In genomic region chr9:37133495-37133894, GRCm38 (mm10) we compare ENCODE assay signal across 15 mouse cellular contexts. TPM values are rescaled to one million over a fixed set of nuclear protein-coding genes. Genes with fewer than 3 reads are reported as not detected.
"Had no signal": no experiment of that assay in that cellular context is flagged by ENCODE, and none has a peak within 500 bp of the region (broad histone marks: within the 10 kb centered on the region; RNA-seq: fewer than 3 reads in every experiment).

No protein-coding gene starts in this region.

- H3K27ac ChIP-seq: limb, embryonic 12.5 days; liver, embryonic 14.5 days; macrophage had no signal

- H3K4me2 ChIP-seq: limb, embryonic 12.5 days; lung, embryonic 14.5 days had no signal

- H3K36me3 ChIP-seq: limb, embryonic 12.5 days had no signal

- H3K4me3 ChIP-seq: limb, embryonic 12.5 days had no signal

- ATAC-seq: inflammation-experienced regulatory T-cells, adult 6 months; intestine, postnatal 0 days had no signal

- H3K9ac ChIP-seq: limb, embryonic 12.5 days; liver, embryonic 14.5 days; lung, embryonic 14.5 days had no signal

- DNase-seq: kidney, adult 8-10 months; kidney, postnatal 25 days; layer of hippocampus, adult 9-11 months; layer of hippocampus, postnatal 36 days; liver; lung, embryonic 14.5 days; midbrain, embryonic 14.5 days; right cerebral cortex, adult 18-20 months; right cerebral cortex, postnatal 25 days; thymus, postnatal 36 days had no signal

RNA-seq across cellular contexts. Expression of gene Pknox2, which starts 13.7 kb away (rescaled TPM):
- polyA plus RNA-seq: inflammation-experienced regulatory T-cells, adult 6 months; macrophage had no signal
